In genomic region chr19:38480731-38481621, GRCm38 (mm10) we compare ENCODE assay signal across 9 mouse cellular contexts. TPM values are rescaled to one million over a fixed set of nuclear protein-coding genes. Genes with fewer than 3 reads are reported as not detected.
DNase-seq lines count a peak whose midpoint lies in the region; ATAC-seq and TF ChIP-seq lines count a peak whose summit lies in the region.
"Had no signal": no experiment of that assay in that cellular context is flagged by ENCODE, and none has a peak within 500 bp of the region (broad histone marks: within the 10 kb centered on the region; RNA-seq: fewer than 3 reads in every experiment).

Plce1 (plus strand) TSS chr19:38481109.

- DNase-seq in cerebellum, postnatal 10 days, result peak; percentile 26 to 50
- DNase-seq in cerebellum, adult 11 months, result no peak
- DNase-seq in adrenal gland, postnatal 14 days, result peak; percentile 61
- DNase-seq in gastrocnemius, postnatal 25 days, result peak; percentile 63
- no peak for DNase-seq in liver, embryonic 14.5 days (ENCODE audit: low read depth in 3 of 3, low spot score in 3 of 3)
- no peak for DNase-seq in left cerebral cortex, adult 9 months (ENCODE audit: low spot score in 2 of 2)

- peak within 1 kb of the TSS; percentile 59 for H3K27ac ChIP-seq in hindbrain, embryonic 16.5 days (ENCODE audit: low read depth, low read length)
- H3K27ac ChIP-seq in liver, embryonic 14.5 days, result no peak within 1 kb of the TSS
- peak within 1 kb of the TSS; percentile 48; the same call in 1 of the 2 replicates for H3K27ac ChIP-seq in neural tube, embryonic 14.5 days (ENCODE audit: low read depth, low read length)

- H3K4me3 ChIP-seq in hindbrain, embryonic 16.5 days (ENCODE audit: low read length), result peak within 1 kb of the TSS; percentile 66
- peak within 1 kb of the TSS; percentile 42 to 43 for H3K4me3 ChIP-seq in liver, embryonic 14.5 days (ENCODE audit: insufficient read depth in 1 of 2, low read depth in 2 of 2, low read length in 2 of 2)
- peak within 1 kb of the TSS; percentile 66 for H3K4me3 ChIP-seq in neural tube, embryonic 14.5 days (ENCODE audit: low read depth, low read length)

- H3K4me2 ChIP-seq in hindbrain, embryonic 16.5 days (ENCODE audit: low read length), result peak within 1 kb of the TSS; percentile 100
- peak within 1 kb of the TSS; percentile 49 for H3K4me2 ChIP-seq in liver, embryonic 14.5 days (ENCODE audit: low read depth)
- H3K4me2 ChIP-seq in neural tube, embryonic 14.5 days (ENCODE audit: low read depth, low read length), result peak within 1 kb of the TSS; percentile 99

- ATAC-seq in hindbrain, embryonic 16.5 days, result peak; percentile 89
- peak; percentile 37; the same call in 1 of the 2 replicates for ATAC-seq in liver, embryonic 14.5 days (ENCODE audit: insufficient read depth)
- peak; percentile 88 for ATAC-seq in neural tube, embryonic 14.5 days (ENCODE audit: low read depth)

- H3K9ac ChIP-seq in hindbrain, embryonic 16.5 days (ENCODE audit: low read depth, low read length), result peak within 1 kb of the TSS; percentile 68
- no peak within 1 kb of the TSS for H3K9ac ChIP-seq in liver, embryonic 14.5 days (replicated peaks)
- H3K9ac ChIP-seq in neural tube, embryonic 14.5 days (replicated peaks; ENCODE audit: low read depth, low read length), result peak within 1 kb of the TSS; percentile 67

- no peaks in the 10 kb centered on the region for H3K36me3 ChIP-seq in hindbrain, embryonic 16.5 days (ENCODE audit: control insufficient read depth, insufficient read depth, low read length)
- no peaks in the 10 kb centered on the region for H3K36me3 ChIP-seq in liver, embryonic 14.5 days (replicated peaks; ENCODE audit: control insufficient read depth, insufficient read depth, low read depth)
- H3K36me3 ChIP-seq in neural tube, embryonic 14.5 days (ENCODE audit: control insufficient read depth, insufficient read depth, low read length), result no peaks in the 10 kb centered on the region

- H3K27me3 ChIP-seq in hindbrain, embryonic 16.5 days (replicated peaks; ENCODE audit: control insufficient read depth, insufficient read depth, low read length), result peaks cover 3% of the 10 kb centered on the region
- H3K27me3 ChIP-seq in liver, embryonic 14.5 days (ENCODE audit: control insufficient read depth, insufficient read depth, low read length), result peaks cover 49% of the 10 kb centered on the region
- H3K27me3 ChIP-seq in neural tube, embryonic 14.5 days (ENCODE audit: control insufficient read depth, insufficient read depth, low read length), result peaks cover 5% of the 10 kb centered on the region; the same call in 1 of the 2 replicates

- under 1% methylated on average over 63 of the region's 90 CpGs for WGBS in hindbrain, embryonic 16.5 days
- whole genome bisulfite sequencing in liver, embryonic 14.5 days (ENCODE audit: insufficient replicate concordance), result 1% methylated on average over 90 of the region's 90 CpGs
- under 1% methylated on average over 74 of the region's 90 CpGs for WGBS in neural tube, embryonic 14.5 days

- TF ChIP-seq EP300 in liver, embryonic 14.5 days (IDR thresholded peaks at IDR 0.05; ENCODE audit: low read depth), result no peak

- H3K4me1 ChIP-seq in hindbrain, embryonic 16.5 days (ENCODE audit: control insufficient read depth, insufficient read depth, low read depth, low read length), result peaks cover 22% of the 10 kb centered on the region
- H3K4me1 ChIP-seq in liver, embryonic 14.5 days (replicated peaks; ENCODE audit: control insufficient read depth in 2 of 2, insufficient read depth in 2 of 2, low read length in 1 of 2), result no peaks in the 10 kb centered on the region
- H3K4me1 ChIP-seq in neural tube, embryonic 14.5 days (ENCODE audit: control insufficient read depth, insufficient read depth, low read length), result peaks cover 3% of the 10 kb centered on the region; the same call in 1 of the 2 replicates

- TF ChIP-seq CTCF in liver, embryonic 14.5 days (IDR thresholded peaks at IDR 0.05; ENCODE audit: low read depth), result no peak

- no peaks in the 10 kb centered on the region for H3K9me3 ChIP-seq in hindbrain, embryonic 16.5 days (ENCODE audit: control insufficient read depth, low read length)
- H3K9me3 ChIP-seq in liver, embryonic 14.5 days (ENCODE audit: control insufficient read depth, low read length), result no peaks in the 10 kb centered on the region
- H3K9me3 ChIP-seq in neural tube, embryonic 14.5 days (ENCODE audit: control insufficient read depth, low read length), result no peaks in the 10 kb centered on the region

RNA-seq across cellular contexts. Expression of gene Plce1, which starts in this region (rescaled TPM):
- total RNA-seq in adrenal gland, postnatal 14 days (2021), result 8.9 and 9.2 TPM in 2 replicates
- total RNA-seq in gastrocnemius, postnatal 25 days (2021), result 1 to 10 TPM; 6.1 to 6.7 TPM
- polyA plus RNA-seq in hindbrain, embryonic 16.5 days (2015; fragmentation: Nextera tagmentation; extraction: Ambion mirVana), result 3.0 and 4.3 TPM in 2 replicates
- 0.15 and 0.21 TPM in 2 replicates for polyA plus RNA-seq in liver, embryonic 14.5 days (2012; rRNA removed)
- 0.44 and 0.50 TPM in 2 replicates for polyA plus RNA-seq in liver, embryonic 14.5 days (2014; fragmentation: Nextera tagmentation; extraction: Ambion mirVana)
- polyA plus RNA-seq in neural tube, embryonic 14.5 days (2014; fragmentation: Nextera tagmentation; extraction: Ambion mirVana), result 3.9 and 5.2 TPM in 2 replicates
- total RNA-seq: common myeloid progenitor, adult 5-6 weeks had no signal

Comparison
In these comparisons a context has a peak if more than half of its experiments do, and no peak if none do; other contexts are left out.
1. DNase-seq: peak in cerebellum, postnatal 10 days (2 of 2), adrenal gland, postnatal 14 days (single experiment) and gastrocnemius, postnatal 25 days (single experiment); none in cerebellum, adult 11 months (single experiment), liver, embryonic 14.5 days (0 of 3) and left cerebral cortex, adult 9 months (0 of 2).
2. Peak in ATAC-seq, H3K4me3 ChIP-seq and H3K4me2 ChIP-seq in liver, embryonic 14.5 days; RNA of the gene not detected or under 1 TPM.
3. ATAC-seq: peak in every context shown above with its lines; median percentile 89 in hindbrain, embryonic 16.5 days; 88 in neural tube, embryonic 14.5 days; 37 in liver, embryonic 14.5 days.
4. H3K4me2 ChIP-seq: peak in every context shown above with its lines; median percentile 100 in hindbrain, embryonic 16.5 days; 99 in neural tube, embryonic 14.5 days; 49 in liver, embryonic 14.5 days.
5. Peak in every context shown above with its lines, with median percentiles within 50 percentile points of each other: H3K4me3 ChIP-seq.